Mouse (Mus musculus) heart, postnatal 25 days (tissue): ENCODE data around the gene Il21r. TPM values are rescaled to one million over a fixed set of nuclear protein-coding genes. Genes with fewer than 3 reads are reported as not detected.

Experiments used
- DNase-seq: peaks from one replicate; pipeline ENCODE4 v3.0.0; 2022; ENCODE audit warnings: low spot score
- intact Hi-C: fragments of 180-260 bp; cut with DNase I; formaldehyde crosslinking; loops from one replicate; pipeline ENCODE4 v1.15.1; 2025
- total RNA-seq, 2 experiments: library from RNA; stranded (reverse); gene quantifications; 2 replicates each; pipeline ENCODE4 v1.2.3; 2021

Gene Il21r
- total RNA-seq, 2 experiments from 2014 or later = 0.29 to 0.67 TPM

- DNase-seq = no peak
- intact Hi-C loops = no loop called here
Measured at GRCm38 (mm10) chr7:125597516-125598347, 5.5 kb upstream of the Il21r start.

DNA sequence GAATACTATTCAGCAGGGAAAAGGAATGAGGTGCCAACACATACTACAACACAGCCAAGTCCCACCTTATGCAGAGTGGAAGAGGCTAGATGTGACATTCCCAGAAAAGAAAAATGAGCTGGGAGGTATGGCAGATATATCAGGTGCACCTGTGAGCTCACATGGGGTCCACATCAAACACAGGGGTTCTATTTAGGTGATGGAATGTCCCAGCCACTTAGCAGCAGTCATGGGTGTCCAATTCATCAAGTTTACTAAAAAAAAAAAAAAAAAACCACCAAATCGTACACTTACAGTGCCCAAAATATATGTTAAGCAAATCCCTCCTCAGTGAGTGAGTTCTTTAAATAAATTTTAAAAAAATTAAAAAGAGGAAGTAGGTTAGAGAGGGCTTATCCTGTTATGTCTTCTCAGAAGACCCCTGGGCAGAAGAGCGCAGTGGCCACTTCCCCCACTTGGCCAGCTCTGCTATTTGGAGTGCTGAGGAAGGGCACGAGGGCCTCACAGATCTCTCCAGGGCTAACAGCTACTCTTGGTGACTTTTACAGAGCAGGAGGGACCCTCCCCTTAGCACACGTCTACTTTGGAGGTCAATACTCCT, 3.8 kb upstream of the Il21r start:
- DNase-seq = no peak
- intact Hi-C loops = no loop called here

DNA sequence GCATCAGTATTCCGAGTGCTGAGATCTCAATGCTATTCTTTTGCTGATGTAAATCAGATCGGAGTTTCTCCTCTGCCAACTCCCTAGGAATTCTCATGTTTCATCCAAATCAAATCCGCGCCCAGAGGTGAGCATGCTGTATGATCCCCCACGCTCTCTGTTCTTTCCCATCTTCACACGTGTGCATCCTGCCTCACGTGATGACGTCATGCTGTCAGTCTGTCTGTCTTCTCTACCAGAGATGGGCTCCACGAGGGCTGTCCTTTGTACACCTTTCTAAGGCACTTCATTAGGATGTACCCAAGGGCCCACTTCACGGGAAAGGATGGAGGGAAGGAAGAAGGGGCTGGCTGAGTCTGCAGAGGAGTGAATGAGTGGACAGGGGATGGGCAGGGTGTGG, 3.1 kb upstream of the Il21r start:
- intact Hi-C loops = no loop called here
- no peak for DNase-seq

- intact Hi-C loops = no loop called here
- DNase-seq = no peak
Measured at GRCm38 (mm10) chr7:125600612-125601279, 2.5 kb upstream of the Il21r start.

DNA sequence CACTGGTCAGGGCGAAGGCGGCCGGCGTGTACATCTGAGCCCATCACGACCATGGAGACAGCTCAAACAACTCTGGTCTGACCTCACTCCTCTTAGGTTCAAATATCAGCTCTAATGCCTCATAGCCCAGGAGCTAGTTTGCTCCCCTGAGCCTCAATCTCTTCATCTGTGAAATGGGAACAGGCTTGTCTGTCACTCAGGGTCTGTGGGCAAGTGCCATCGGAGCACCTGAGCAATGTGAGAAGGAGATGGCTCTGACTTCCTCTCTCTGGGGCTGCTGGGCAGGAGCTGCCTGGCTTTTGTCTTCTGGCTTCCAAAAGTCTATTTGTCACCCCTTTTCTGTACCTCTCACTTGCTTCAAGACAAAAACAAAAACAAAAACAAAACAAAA, 2.0 kb upstream of the Il21r start:
- intact Hi-C loops = no loop called here

GRCm38 (mm10) chr7:125601821-125602448, 1.3 kb upstream of the Il21r start:
- intact Hi-C loops = no loop called here
- no peak for DNase-seq

More for the DNA sequence above, 2.0 kb upstream of the Il21r start:
- no peak for DNase-seq

GRCm38 (mm10) chr7:125604362-125605319, 1.4 kb downstream of the Il21r start:
- DNase-seq = no peak
- intact Hi-C loops = no loop called here

GRCm38 (mm10) chr7:125605725-125606139, 2.5 kb downstream of the Il21r start:
- DNase-seq = no peak

DNA sequence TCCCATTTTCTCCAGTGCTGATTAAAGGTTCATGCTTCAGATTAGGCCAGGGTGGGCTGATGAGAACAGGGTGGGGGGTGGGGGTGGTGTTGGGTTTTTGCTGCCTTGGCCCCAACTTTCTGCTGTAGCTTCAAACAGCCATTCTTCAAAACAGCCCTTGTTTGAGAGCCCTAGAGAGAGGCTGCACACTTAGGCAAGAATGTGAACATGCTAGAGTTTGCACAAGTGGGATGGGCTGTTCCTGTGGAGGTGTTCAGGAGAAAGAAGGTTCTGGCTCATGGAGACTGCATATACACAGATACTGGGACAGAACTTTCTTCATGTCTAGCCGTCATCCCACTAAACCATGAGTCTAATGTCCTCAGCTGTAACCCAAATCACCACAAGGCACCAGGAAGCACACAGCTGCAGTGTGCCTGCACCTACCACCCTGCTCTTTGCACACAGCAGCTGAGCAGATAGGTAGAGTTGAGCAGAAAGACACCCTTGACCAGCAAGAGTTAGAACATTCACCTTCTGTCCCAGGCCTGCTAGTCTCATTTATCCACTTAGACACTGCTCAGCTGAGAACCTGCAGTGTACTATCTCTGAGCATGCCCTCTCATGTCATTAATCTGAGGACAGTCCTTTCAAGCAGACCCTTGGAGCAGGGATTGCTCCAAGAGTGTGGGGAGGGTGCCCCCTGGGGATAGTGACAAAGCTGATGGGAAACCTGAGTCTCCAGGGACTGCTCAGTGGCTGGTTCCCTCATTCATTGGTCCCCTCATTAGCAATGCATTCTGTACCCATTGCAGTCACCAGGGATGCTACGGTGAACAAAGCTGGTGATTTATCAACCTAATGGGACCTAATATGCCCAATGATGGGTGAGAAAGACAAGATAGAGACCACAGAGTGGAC, 3.3 kb downstream of the Il21r start:
- intact Hi-C loops = no loop called here
- no peak for DNase-seq

More at GRCm38 (mm10) chr7:125605725-125606139, 2.5 kb downstream of the Il21r start:
- intact Hi-C loops = no loop called here

DNA sequence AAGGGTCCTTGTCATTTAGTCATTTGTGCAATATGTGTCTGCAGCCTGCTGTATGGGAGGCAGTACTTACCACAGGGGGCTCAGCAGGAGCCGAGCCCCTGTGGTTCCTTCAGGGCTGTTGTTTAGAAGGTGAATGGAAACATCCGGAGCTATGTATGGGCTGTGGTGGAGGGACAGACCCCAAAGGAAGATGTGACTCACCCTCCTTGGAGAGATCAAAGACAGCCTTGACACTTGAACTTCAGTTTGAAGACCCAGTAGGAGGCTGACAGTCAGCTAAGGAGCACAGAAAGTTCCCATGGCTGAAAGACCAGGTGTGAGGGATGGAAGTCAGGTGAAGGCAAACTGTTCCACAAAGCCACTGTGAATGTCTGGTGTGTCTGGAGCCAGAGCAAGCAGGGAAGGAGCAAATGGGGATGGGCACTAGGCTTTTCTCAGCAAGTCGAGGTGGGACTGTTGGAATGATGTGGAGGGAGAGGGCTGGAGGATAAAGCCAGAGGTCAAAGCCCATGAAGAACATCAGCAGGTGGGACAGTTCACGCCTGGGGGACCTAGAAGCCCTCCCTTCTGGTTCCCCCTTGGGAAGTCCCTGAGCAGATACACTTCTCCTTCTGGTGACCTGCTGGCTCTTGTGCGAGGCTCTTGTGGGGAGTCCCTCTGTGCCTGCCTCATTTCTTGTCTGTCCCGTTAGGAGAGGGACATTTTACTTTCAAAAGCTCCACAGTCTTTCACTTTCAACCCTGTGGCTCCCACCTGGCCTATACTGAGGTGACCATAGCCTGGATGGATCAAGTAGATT, 4.4 kb downstream of the Il21r start:
- intact Hi-C loops = no loop called here
- no peak for DNase-seq

GRCm38 (mm10) chr7:125608183-125608688, 5.0 kb downstream of the Il21r start:
- no peak for DNase-seq
- intact Hi-C loops = no loop called here

- intact Hi-C loops = no loop called here
- DNase-seq = no peak
Measured at GRCm38 (mm10) chr7:125613579-125613978, 10.3 kb downstream of the Il21r start.

GRCm38 (mm10) chr7:125615453-125615852, 12.2 kb downstream of the Il21r start:
- no peak for DNase-seq
- intact Hi-C loops = no loop called here

DNA sequence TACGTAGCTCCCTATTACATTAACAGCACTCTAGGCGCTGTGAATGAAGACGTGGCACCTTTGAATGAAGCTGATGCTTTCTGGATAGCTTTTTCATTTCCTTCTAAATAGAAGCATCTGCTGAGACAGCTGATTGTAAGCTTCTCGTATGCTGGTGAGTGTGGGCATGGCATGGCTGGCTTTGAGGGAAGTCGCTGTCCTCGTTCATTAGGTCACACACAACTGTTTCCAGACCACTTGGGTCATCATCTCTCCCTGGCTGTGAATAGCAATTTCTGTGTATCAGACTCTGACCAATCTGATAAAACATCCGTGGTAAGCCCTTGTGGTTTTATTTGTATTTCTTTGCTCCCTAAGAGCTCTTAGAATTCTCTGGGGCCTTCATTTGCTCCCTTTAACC, 14.8 kb downstream of the Il21r start:
- intact Hi-C loops = no loop called here
- DNase-seq = no peak

GRCm38 (mm10) chr7:125620077-125620476, 16.8 kb downstream of the Il21r start:
- no peak for DNase-seq
- intact Hi-C loops = no loop called here

- intact Hi-C loops = no loop called here
- DNase-seq = no peak
Measured at GRCm38 (mm10) chr7:125622741-125623685, 19.8 kb downstream of the Il21r start.
